Mouse (Mus musculus) stomach, postnatal 0 days (tissue): Measurements from ENCODE around the gene Ppef2. TPM values are rescaled to one million over a fixed set of nuclear protein-coding genes. Genes with fewer than 3 reads are reported as not detected.

Experiments
- ATAC-seq: fragments of 200-750 bp; cut with Nextera tagmentation; 2 replicates; pipeline ENCODE4 v1.8.0; 2017; ENCODE audit not compliant: low FRiP score, low TSS enrichment
- DNase-seq: peaks from one replicate; pipeline ENCODE4 v3.0.0-alpha.2; 2016; ENCODE audit warnings: low spot score
- H3K27ac ChIP-seq: fragments of 300-500 bp; sonication (generic); replicated peaks from 2 replicates; pipeline ENCODE4 v1.5.1; 2014; ENCODE audit warnings: mild to moderate bottlenecking, control low read depth
- H3K27me3 ChIP-seq: fragments of 300-500 bp; sonication (generic); 2 replicates; pipeline ENCODE4 v1.6.1; 2014; ENCODE audit warnings: low read length; ENCODE audit not compliant: control insufficient read depth, insufficient read depth
- H3K36me3 ChIP-seq: fragments of 300-500 bp; sonication (generic); 2 replicates; pipeline ENCODE4 v1.6.1; 2014; ENCODE audit warnings: low read length, mixed read lengths; ENCODE audit not compliant: control insufficient read depth, insufficient read depth
- H3K4me1 ChIP-seq: fragments of 300-500 bp; sonication (generic); replicated peaks from 2 replicates; pipeline ENCODE4 v1.6.1; 2014; ENCODE audit warnings: antibody characterized with exemption; ENCODE audit not compliant: control insufficient read depth, insufficient read depth
- H3K4me2 ChIP-seq: fragments of 300-500 bp; sonication (generic); replicated peaks from 2 replicates; pipeline ENCODE4 v1.6.1; 2014; ENCODE audit warnings: low read depth, mild to moderate bottlenecking, control low read depth, moderate library complexity
- H3K4me3 ChIP-seq: fragments of 300-500 bp; sonication (generic); 2 replicates; pipeline ENCODE4 v1.5.1; 2014; ENCODE audit warnings: low read depth, low read length, control low read depth
- H3K9ac ChIP-seq: fragments of 300-500 bp; sonication (generic); 2 replicates; pipeline ENCODE4 v1.6.1; 2014; ENCODE audit warnings: mild to moderate bottlenecking, low read length, control low read depth, mixed read lengths
- H3K9me3 ChIP-seq: fragments of 300-500 bp; sonication (generic); 2 replicates; pipeline ENCODE4 v1.6.1; 2016; ENCODE audit warnings: low read length; ENCODE audit not compliant: control insufficient read depth
- CTCF ChIP-seq: IDR thresholded peaks from 2 replicates; pipeline ENCODE4 v1.5.1; 2016; ENCODE audit warnings: antibody characterized with exemption, low read depth, mild to moderate bottlenecking, moderate library complexity
- EP300 ChIP-seq: optimal IDR thresholded peaks from 2 replicates; pipeline ENCODE3; 2016; ENCODE audit warnings: antibody characterized with exemption
- WGBS: fragments of 180-500 bp; shearing (Covaris S2); extraction: QIAGEN DNeasy Blood & Tissue Kit; methylation state at CpG from one replicate; pipeline ENCODE4 v1.1.7; 2014; 5-methylcytosine and 5-hydroxymethylcytosine counted together
- polyA plus RNA-seq: library from polyadenylated mRNA; unstranded; fragments of >200 nt; fragmentation: Nextera tagmentation; extraction: Ambion mirVana; gene quantifications from 2 replicates; pipeline ENCODE4 v1.2.1, GENCODE M21; 2015

Ppef2 gene
- polyA plus RNA-seq, 1 experiment from 2014 or later: 0.30 TPM

DNA sequence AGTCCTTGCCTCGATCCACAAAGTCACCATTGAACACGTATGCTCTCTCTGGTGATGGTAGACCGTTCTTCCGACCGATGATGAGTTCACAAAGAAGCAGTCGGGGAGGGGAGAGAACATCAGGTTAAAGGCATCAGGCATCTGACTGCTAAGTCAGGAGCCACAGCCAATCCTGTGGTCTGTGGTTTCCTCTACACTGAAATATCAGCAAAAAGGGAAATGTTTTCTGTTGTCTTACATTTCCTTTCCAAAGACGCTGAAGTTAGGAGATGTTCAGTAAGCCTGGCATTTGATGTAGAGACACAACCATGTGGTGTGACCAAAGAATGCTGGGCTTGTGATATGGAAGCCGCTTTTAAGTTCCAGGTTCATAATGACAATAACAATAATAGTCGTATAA lies 10.6 kb downstream of the Ppef2 start:
- WGBS: 88% methylated on average over 9 of the region's 9 CpGs

DNA sequence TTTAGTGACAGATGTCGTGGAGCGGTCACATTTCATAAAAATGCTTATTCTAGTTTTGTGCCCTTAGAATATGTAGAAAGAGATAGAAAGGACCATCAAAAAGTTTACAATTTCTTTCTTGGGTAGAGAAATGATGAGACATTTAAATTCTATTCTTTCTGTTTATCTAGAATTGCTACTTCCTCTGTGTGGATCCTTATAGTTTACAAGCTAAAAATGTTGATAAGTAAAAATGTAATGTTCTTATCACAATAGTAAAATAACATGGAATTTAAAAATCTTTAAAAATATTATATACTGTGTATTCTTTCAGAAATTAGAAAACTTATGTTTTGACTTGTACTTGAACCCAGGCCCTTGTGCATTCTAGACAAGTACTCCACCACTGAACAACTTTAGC lies 11.2 kb downstream of the Ppef2 start:
- H3K4me3 ChIP-seq: no peak overlapping the region
- H3K27ac ChIP-seq: no peak overlapping the region
- TF ChIP-seq CTCF: no peak
- no peak for TF ChIP-seq EP300
- H3K27me3 ChIP-seq: no peaks in the 10 kb centered on the region
- no peak overlapping the region for H3K9ac ChIP-seq
- ATAC-seq (no peak), DNase-seq (no peak)
- no peak overlapping the region for H3K4me2 ChIP-seq
- H3K4me1 ChIP-seq: no peaks in the 10 kb centered on the region
- WGBS: 95% methylated on average over 2 of the region's 2 CpGs
- no peaks in the 10 kb centered on the region for H3K36me3 ChIP-seq
- no peaks in the 10 kb centered on the region for H3K9me3 ChIP-seq

More for the DNA sequence above, 10.6 kb downstream of the Ppef2 start:
- H3K36me3 ChIP-seq: no peaks in the 10 kb centered on the region
- no peak for ATAC-seq
- no peak overlapping the region for H3K4me2 ChIP-seq
- H3K4me1 ChIP-seq: no peaks in the 10 kb centered on the region
- no peak overlapping the region for H3K9ac ChIP-seq
- TF ChIP-seq CTCF (no peak), EP300 (no peak)
- no peak for DNase-seq
- H3K9me3 ChIP-seq: no peaks in the 10 kb centered on the region
- H3K4me3 ChIP-seq: no peak overlapping the region
- no peaks in the 10 kb centered on the region for H3K27me3 ChIP-seq
- no peak overlapping the region for H3K27ac ChIP-seq

DNA sequence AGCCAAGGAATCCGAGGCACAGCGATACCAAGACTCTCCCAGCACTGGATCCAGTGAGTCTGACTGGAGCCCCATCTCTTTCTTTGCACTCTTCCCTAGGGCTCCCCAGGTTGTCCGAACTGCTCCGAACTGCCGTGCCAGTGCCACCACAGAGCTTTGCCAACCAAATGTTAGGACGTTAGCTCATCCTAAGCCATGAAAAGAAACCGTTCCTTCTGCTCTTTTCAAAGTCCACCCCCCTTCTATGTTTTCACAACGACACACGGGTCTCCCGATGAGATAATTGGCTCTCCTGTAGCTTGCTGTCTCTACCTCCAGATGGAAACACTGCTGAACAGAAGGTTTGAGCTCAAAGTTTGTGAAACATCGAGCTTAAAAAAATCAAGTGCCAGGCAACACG lies 15.3 kb downstream of the Ppef2 start:
- H3K4me2 ChIP-seq: no peak overlapping the region
- 92% methylated on average over 12 of the region's 12 CpGs for WGBS
- H3K9ac ChIP-seq: no peak overlapping the region
- TF ChIP-seq CTCF (no peak), EP300 (no peak)
- H3K4me3 ChIP-seq: no peak overlapping the region
- no peaks in the 10 kb centered on the region for H3K4me1 ChIP-seq
- no peaks in the 10 kb centered on the region for H3K27me3 ChIP-seq
- ATAC-seq (no peak), DNase-seq (no peak)
- no peaks in the 10 kb centered on the region for H3K36me3 ChIP-seq
- no peak overlapping the region for H3K27ac ChIP-seq
- H3K9me3 ChIP-seq: no peaks in the 10 kb centered on the region

DNA sequence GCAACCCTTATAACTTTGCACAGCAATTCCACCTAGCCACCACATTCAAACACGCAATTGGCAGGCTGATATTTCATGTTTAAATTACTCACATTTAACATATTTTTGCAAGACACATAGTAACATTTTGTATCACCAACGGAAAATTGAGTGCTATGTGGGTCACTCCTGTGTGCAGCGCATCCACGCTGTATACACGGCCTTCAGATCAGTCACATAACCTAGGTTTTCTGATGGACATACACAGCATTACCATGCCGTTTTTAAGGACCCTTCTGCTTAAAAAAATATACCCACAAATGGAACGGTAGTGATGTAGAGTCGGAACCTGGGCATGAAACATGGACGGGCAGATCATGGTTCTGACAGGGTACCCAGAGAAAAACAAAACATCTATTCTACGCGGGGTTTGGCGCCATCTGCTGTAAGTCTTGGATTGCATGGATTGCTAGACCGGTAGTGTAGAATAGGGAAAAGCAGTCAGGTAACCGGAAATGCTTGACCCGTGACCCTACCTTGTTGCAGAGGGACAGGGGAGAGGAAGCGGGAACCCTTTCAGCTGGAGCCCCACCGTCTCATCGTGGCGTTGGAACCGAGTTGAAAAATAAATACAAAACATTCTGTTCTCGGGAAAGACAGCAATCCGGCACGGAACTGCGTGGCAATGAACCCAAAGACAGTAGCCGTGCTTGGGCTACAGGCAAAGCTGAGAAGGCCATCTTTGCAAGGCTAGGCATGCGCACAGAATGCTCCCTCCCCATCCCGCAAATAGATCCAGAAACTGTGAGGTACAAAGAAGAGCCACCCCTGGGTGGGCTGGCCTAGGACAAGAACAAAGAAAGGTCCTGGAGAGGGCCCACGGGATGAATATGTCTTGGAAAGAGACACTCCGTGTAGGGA lies 16.5 kb downstream of the Ppef2 start:
- TF ChIP-seq EP300 (no peak), CTCF (peak; percentile 89)
- Histone ChIP-seq H3K36me3 (no peaks in the 10 kb centered on the region), H3K9me3 (no peaks in the 10 kb centered on the region), H3K4me2 (peak overlapping the region; percentile 28), H3K9ac (no peak overlapping the region), H3K4me1 (no peaks in the 10 kb centered on the region), H3K27ac (no peak overlapping the region), H3K4me3 (no peak overlapping the region), H3K27me3 (no peaks in the 10 kb centered on the region)
- ATAC-seq: peak; percentile 60; the same call in 1 of the 2 replicates
- peak; percentile 75 for DNase-seq
- WGBS: 44% methylated on average over 29 of the region's 29 CpGs

DNA sequence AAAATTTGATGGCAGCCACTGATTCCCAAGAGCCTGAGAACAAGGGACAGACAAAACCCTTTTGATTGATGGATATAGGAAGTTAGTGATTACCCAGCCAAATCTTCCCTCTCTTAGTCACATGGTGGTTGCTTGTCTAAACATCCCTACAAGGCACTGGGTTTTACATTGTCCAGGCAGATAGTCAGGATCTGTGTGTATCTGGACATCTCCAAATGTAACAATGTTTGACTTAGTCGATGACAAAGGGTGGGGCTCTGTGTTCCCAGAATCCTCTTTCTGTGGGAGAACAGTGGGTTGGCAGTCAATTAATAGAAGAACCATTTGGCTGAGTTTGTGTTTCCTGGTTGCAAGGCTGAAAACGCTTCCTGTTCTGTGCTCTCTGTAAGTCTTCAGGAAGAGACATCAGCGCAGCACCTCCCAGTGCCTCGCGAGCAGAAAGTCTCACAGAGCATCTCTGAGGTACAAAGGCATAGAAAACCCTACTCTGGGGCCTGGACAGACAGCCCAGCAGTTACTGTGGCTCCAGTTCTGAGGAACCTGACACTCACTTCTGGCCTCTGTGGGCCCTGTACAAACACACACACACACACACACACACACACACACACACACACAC lies 21.0 kb downstream of the Ppef2 start:
- Histone ChIP-seq H3K27me3 (no peaks in the 10 kb centered on the region), H3K9me3 (no peaks in the 10 kb centered on the region), H3K36me3 (no peaks in the 10 kb centered on the region), H3K9ac (no peak overlapping the region), H3K4me3 (no peak overlapping the region), H3K4me2 (no peak overlapping the region), H3K27ac (no peak overlapping the region), H3K4me1 (no peaks in the 10 kb centered on the region)
- WGBS: 22% methylated on average over 5 of the region's 5 CpGs
- ATAC-seq (peak; percentile 53; the same call in 1 of the 2 replicates), DNase-seq (no peak)
- no peak for TF ChIP-seq CTCF
- TF ChIP-seq EP300: no peak

DNA sequence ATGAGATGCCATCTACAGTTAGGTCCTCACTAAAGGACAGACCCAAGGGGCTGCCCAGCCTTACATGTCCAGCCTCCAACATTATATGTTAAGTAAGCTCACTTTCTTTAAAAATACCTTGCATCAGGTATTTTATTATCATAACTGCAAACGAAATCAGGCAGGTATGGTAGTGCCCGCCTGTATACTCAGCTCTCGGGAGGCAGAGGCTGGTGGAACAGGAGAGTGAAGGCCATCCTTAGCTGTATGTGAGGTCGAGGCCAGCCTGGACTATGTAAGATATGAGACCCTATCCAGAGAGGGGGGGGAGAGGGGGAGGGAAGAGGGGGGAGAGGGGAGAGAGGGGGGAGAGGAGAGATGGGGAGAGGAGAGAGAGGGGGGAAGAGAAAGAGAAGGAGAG lies 22.7 kb downstream of the Ppef2 start:
- DNase-seq (no peak), ATAC-seq (no peak)
- H3K36me3 ChIP-seq: no peaks in the 10 kb centered on the region
- H3K27me3 ChIP-seq: no peaks in the 10 kb centered on the region
- no peak overlapping the region for H3K4me2 ChIP-seq
- H3K27ac ChIP-seq: no peak overlapping the region
- no peaks in the 10 kb centered on the region for H3K4me1 ChIP-seq
- H3K9me3 ChIP-seq: no peaks in the 10 kb centered on the region
- TF ChIP-seq CTCF: no peak
- no peak for TF ChIP-seq EP300
- 91% methylated on average over 4 of the region's 4 CpGs for WGBS
- H3K9ac ChIP-seq: no peak overlapping the region
- no peak overlapping the region for H3K4me3 ChIP-seq
